27 mouse cellular contexts compared by ENCODE assay signal in genomic region chr17:43886262-43886661, GRCm38 (mm10).
A peak's percentile ranks its signal among the peaks of the same experiment; 100 is the strongest.
DNase-seq lines count a peak whose midpoint lies in the region; ATAC-seq and TF ChIP-seq lines count a peak whose summit lies in the region.
"Had no signal": no experiment of that assay in that cellular context is flagged by ENCODE, and none has a peak within 500 bp of the region (broad histone marks: within the 10 kb centered on the region; RNA-seq: fewer than 3 reads in every experiment).

No protein-coding gene starts in this region.

- no peak overlapping the region for H3K9ac ChIP-seq in neural tube, embryonic 11.5 days (ENCODE audit: low read length)
- no peak overlapping the region for H3K9ac ChIP-seq in neural tube, embryonic 14.5 days (replicated peaks; ENCODE audit: low read depth, low read length)
- no peak overlapping the region for H3K9ac ChIP-seq in heart, adult 2 months (ENCODE audit: low read depth, low read length)
- H3K9ac ChIP-seq: embryonic facial prominence, embryonic 13.5 days; embryonic facial prominence, embryonic 15.5 days; forebrain, embryonic 13.5 days; forebrain, embryonic 15.5 days; forebrain, postnatal 0 days had no signal

- no peak for TF ChIP-seq EP300 in heart, adult 2 months (IDR thresholded peaks at IDR 0.05; ENCODE audit: insufficient read depth, low read depth, low read length)

- H3K27me3 ChIP-seq in neural tube, embryonic 11.5 days (ENCODE audit: control insufficient read depth, insufficient read depth, low read length), result no peaks in the 10 kb centered on the region
- no peaks in the 10 kb centered on the region for H3K27me3 ChIP-seq in neural tube, embryonic 14.5 days (ENCODE audit: control insufficient read depth, insufficient read depth, low read length)
- no peaks in the 10 kb centered on the region for H3K27me3 ChIP-seq in heart, adult 2 months (ENCODE audit: control insufficient read depth, insufficient read depth, low read length)
- H3K27me3 ChIP-seq: CH12.LX; embryonic facial prominence, embryonic 13.5 days; embryonic facial prominence, embryonic 15.5 days; forebrain, embryonic 13.5 days; forebrain, embryonic 15.5 days; Patski had no signal

- H3K4me1 ChIP-seq in neural tube, embryonic 11.5 days (ENCODE audit: control insufficient read depth, insufficient read depth, low read length), result no peaks in the 10 kb centered on the region
- no peaks in the 10 kb centered on the region for H3K4me1 ChIP-seq in neural tube, embryonic 14.5 days (ENCODE audit: control insufficient read depth, insufficient read depth, low read length)
- H3K4me1 ChIP-seq in heart, adult 2 months (ENCODE audit: control insufficient read depth, insufficient read depth, low read length), result peaks cover 2% of the 10 kb centered on the region
- H3K4me1 ChIP-seq: forebrain, embryonic 10.5 days; forebrain, embryonic 13.5 days; forebrain, embryonic 15.5 days had no signal

- no peak for TF ChIP-seq POLR2A in heart, adult 2 months (IDR thresholded peaks at IDR 0.05; ENCODE audit: insufficient read depth, low read depth, low read length)

- no peaks in the 10 kb centered on the region for H3K36me3 ChIP-seq in neural tube, embryonic 11.5 days (ENCODE audit: control insufficient read depth, insufficient read depth, low read length)
- no peaks in the 10 kb centered on the region for H3K36me3 ChIP-seq in neural tube, embryonic 14.5 days (ENCODE audit: control insufficient read depth, insufficient read depth, low read length)
- H3K36me3 ChIP-seq in heart, adult 2 months (ENCODE audit: control insufficient read depth, insufficient read depth, low read length), result no peaks in the 10 kb centered on the region
- H3K36me3 ChIP-seq: embryonic facial prominence, embryonic 13.5 days; embryonic facial prominence, embryonic 15.5 days; forebrain, embryonic 10.5 days; forebrain, embryonic 15.5 days; G1E had no signal

- intact Hi-C loops in heart, adult 2 months (cut with DNase I), result no loop called here

- ATAC-seq in neural tube, embryonic 11.5 days (ENCODE audit: insufficient read depth, low FRiP score, low TSS enrichment), result 0 out of 2 replicates have a peak, but pooled peaks have one; percentile 41
- ATAC-seq in neural tube, embryonic 14.5 days (ENCODE audit: low read depth), result peak; percentile 76
- ATAC-seq: activated CD4-positive, CD25-positive, alpha-beta regulatory T cell, adult 4 months; CD4-positive, CD25-positive, alpha-beta regulatory T cell, adult 4 months; forebrain, embryonic 13.5 days; forebrain, embryonic 15.5 days; forebrain, postnatal 0 days; Patski had no signal

- H3K79me2 ChIP-seq in heart, adult 2 months (replicated peaks; ENCODE audit: control insufficient read depth, insufficient read depth, low read length), result no peaks in the 10 kb centered on the region; the same call in 1 of the 2 replicates

- H3K4me3 ChIP-seq in neural tube, embryonic 11.5 days (ENCODE audit: low read depth, low read length), result no peak overlapping the region
- no peak overlapping the region for H3K4me3 ChIP-seq in neural tube, embryonic 14.5 days (ENCODE audit: low read depth, low read length)
- no peak overlapping the region for H3K4me3 ChIP-seq in heart, adult 2 months
- H3K4me3 ChIP-seq: embryonic facial prominence, embryonic 13.5 days; embryonic facial prominence, embryonic 15.5 days; erythroblast, embryonic 14.5 days; forebrain, embryonic 10.5 days; forebrain, embryonic 13.5 days; forebrain, embryonic 15.5 days had no signal

- no peak overlapping the region; the same call in 1 of the 2 replicates for H3K27ac ChIP-seq in neural tube, embryonic 11.5 days (ENCODE audit: low read depth, low read length)
- no peak overlapping the region for H3K27ac ChIP-seq in neural tube, embryonic 14.5 days (ENCODE audit: low read depth, low read length)
- no peak overlapping the region for H3K27ac ChIP-seq in heart, adult 2 months
- H3K27ac ChIP-seq: embryonic facial prominence, embryonic 13.5 days; embryonic facial prominence, embryonic 15.5 days; forebrain, embryonic 10.5 days; forebrain, embryonic 13.5 days; forebrain, embryonic 15.5 days had no signal

- no peak for DNase-seq in neural tube, embryonic 11.5 days (ENCODE audit: low spot score)
- DNase-seq in neural tube, embryonic 10.5 days (ENCODE audit: extremely low spot score, low spot score), result no peak
- no peak for DNase-seq in heart, adult 2 months
- DNase-seq in cerebellum, postnatal 10 days, result no peak
- DNase-seq: adrenal gland, adult 8-10 months; adrenal gland, postnatal 14 days; adrenal gland, postnatal 36 days; B cell, adult 2 months; cerebellum, adult 11-12 months; cerebellum, adult 2 months; cerebellum, adult 9-10 months; cerebellum, postnatal 14 days; cerebellum, postnatal 36 days; embryo, embryonic 11 days; forebrain, postnatal 0 days had no signal

- TF ChIP-seq CTCF in heart, adult 2 months (IDR thresholded peaks at IDR 0.05), result no peak

- H3K9me3 ChIP-seq in neural tube, embryonic 11.5 days (ENCODE audit: control insufficient read depth, low read length), result no peaks in the 10 kb centered on the region
- no peaks in the 10 kb centered on the region for H3K9me3 ChIP-seq in neural tube, embryonic 14.5 days (ENCODE audit: control insufficient read depth, low read length)
- H3K9me3 ChIP-seq: embryonic facial prominence, embryonic 13.5 days; embryonic facial prominence, embryonic 15.5 days; forebrain, embryonic 10.5 days; forebrain, embryonic 13.5 days; forebrain, embryonic 15.5 days had no signal

- H3K4me2 ChIP-seq in neural tube, embryonic 11.5 days (ENCODE audit: low read depth), result no peak overlapping the region
- H3K4me2 ChIP-seq in neural tube, embryonic 14.5 days (ENCODE audit: low read depth, low read length), result no peak overlapping the region
- H3K4me2 ChIP-seq: embryonic facial prominence, embryonic 13.5 days; embryonic facial prominence, embryonic 15.5 days; forebrain, embryonic 13.5 days; forebrain, embryonic 15.5 days had no signal

- 43% methylated on average over 7 of the region's 7 CpGs for WGBS in neural tube, embryonic 11.5 days
- 14% methylated on average over 7 of the region's 7 CpGs for WGBS in neural tube, embryonic 14.5 days
- WGBS in heart, adult 2 months, result 84% methylated on average over 7 of the region's 7 CpGs
